Mouse (Mus musculus) cerebellum, adult 8-10 months (tissue): ENCODE results near the gene Tanc1.
"Not testable (repeated sequence)": the region's sequence is repeated elsewhere in the genome, so short reads cannot be mapped to it uniquely, and the experiment has no call there.

Experiments used
- DNase-seq: peaks from one replicate; pipeline ENCODE4 v3.0.0; 2022

Tanc1 gene

DNA sequence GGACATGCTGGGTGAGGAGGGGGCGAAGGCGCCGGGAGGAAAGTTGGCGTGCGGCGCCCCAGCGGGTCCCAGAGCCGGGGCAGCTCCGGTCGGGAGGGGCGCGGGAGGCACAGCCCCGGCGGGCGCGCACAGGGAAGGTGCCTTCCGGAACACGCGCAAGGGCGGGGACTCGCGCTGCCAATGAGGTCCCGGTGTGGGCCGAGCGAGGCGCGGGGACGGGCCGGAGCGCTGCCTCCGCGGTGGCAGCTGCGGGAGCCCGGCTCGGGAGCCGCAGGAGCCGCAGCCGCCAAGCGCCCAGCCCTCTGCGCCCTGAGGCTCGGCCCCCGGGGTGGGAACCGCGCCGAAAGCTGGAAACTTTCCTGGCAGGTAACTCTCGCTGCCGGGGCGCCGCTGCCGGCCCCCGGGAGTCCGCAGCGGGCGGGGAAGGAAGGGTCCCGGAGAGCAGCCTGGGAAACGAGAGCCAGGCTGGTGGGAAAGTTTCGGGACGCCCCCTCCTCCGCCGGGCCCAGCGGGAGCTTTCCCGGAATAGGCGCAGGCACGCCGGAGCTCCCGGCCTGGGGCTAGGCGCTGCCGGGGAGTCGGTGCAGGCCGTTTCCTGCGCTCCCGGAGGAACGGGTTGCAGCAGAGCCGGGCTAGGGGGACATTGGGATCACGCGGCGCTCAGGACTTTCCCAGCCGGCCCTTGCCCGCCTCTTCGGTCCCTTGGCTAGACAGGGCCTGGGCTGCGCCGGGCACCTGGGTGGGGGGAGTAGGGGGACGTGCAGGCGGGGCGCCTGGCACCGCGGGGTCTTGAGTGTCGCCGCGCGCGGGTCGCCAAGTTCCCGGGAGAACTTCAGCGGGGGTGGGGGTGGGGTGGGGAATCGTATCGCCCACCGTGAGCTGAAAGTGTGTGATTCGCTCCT lies at the start of gene Tanc1:
TSS of gene Tanc1 (plus strand) at position 212 of the 902 bp plus-strand sequence.
- DNase-seq, result peak; percentile 81

DNA sequence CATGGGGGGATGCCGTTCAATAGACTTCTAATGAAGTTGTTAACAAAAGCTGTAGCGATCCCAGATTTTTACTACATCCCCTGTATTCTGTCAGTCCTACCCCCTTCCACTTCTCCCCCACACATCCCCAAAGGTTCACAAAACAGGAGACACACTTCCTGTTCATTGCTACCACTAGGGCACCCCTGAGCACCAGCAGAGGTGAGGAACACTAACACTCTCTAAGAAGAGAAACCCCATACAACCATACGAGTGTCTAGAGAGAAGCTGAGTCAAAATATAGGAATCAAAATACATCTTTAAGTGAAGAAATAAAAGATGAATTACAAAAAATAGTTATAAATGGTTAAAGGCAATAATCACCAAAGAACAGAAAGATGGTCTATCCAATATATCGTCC lies 49.6 kb upstream of the Tanc1 start:
- DNase-seq, result no peak

DNA sequence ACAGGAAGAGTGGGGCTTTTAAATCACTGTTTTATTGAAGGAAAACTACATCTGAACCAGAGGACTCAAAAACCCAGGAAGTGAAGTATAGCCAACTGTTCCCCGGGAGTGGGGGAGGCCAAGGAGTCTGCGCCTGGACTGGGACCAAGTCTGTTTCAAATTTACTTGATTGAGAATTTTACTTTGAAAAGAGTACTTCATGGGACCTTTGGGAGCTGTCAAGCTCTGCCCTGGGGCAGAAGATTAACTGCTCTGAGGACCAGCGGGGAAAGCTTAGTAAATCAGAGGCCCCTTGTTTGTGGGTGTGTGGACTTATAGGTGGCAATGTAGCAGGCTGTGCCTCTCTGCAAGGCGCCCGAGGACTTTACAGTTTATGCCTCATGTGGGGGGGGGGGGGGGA lies 49.1 kb upstream of the Tanc1 start:
- no peak for DNase-seq

DNA sequence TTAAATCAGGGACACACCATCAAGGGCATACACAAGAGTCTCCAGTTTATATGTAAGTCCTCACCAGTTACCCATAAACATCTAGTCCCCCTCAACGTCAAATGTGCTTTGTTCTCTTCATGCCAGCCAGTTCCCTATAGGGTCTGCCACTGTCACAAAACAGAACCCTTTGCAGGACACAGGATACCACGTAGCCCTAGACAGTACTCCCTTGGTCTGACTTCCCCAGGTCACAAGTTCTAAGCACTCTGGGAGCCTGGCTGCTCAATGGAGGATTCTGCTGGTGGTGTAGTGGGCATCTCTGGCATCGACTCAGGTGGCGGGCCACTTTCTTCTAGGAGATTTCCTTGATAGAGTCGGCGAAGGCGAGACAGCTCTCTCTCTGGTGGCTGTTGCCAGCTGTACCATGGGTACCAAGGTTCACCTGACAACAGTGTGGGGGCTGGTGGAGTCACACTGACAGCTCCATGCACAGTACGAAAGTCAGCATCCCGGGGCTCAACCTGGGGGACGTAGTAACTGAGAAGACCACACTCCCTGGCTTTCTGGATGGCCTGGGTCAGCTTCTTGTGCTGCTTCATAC lies 47.7 kb upstream of the Tanc1 start:
- not testable (repeated sequence) for DNase-seq

DNA sequence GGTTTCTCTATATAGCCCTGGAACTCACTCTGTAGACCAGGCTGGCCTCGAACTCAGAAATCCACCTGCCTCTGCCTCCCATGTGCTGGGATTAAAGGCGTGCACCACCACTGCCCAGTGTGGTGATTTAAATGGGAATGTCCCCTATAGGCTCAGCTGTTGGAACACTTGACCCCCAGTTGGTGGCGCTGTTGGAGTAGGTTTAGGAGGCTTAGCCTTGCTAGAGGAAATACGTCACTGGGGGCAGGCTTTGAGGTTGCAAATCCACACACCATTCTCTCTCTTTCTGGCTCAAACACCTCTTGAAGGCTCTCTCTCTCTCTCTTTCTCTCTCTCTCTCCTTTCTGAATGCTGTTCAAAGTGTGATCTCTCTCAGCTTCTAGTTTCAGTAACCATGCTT lies 46.9 kb upstream of the Tanc1 start:
- DNase-seq, result no peak

DNA sequence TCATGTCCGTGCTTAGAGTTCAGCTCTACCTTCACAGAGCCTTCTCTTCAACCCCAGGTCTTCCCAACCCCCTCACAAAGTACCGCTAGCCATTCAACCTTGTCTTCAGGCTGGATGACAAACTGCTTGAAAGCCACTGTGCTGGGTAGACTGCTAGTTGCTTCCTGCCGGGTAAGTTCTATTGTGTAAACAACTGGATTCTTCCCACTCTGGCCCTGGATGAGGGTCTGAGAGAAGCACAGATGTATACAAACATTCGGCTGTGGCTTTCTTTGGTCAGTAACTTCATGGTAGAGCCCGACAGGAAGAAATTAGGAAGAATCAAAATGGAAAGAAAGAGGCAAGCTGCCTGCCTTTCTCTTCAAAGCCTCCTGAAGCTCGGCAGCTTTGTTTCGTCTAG lies 30.9 kb upstream of the Tanc1 start:
- no peak for DNase-seq

DNA sequence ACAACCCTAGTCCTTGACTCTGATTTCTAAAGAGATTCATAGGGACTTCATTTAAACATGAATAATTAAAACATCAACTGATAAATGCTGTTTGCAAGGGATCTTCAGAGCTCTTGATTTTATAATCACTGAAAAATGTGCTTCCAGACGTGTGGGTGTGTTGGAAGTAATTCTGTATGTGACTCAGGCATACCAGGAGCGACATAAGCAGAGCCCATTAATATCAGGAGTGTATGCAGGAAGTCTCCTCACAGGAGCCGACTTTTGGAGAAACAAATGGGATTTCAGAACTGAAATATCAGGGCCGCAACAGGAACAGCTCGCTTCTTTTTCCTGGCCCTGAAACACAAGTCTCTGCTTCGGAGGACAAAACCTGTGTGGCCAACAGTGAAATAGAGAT lies 27.9 kb upstream of the Tanc1 start:
- DNase-seq, result no peak

DNA sequence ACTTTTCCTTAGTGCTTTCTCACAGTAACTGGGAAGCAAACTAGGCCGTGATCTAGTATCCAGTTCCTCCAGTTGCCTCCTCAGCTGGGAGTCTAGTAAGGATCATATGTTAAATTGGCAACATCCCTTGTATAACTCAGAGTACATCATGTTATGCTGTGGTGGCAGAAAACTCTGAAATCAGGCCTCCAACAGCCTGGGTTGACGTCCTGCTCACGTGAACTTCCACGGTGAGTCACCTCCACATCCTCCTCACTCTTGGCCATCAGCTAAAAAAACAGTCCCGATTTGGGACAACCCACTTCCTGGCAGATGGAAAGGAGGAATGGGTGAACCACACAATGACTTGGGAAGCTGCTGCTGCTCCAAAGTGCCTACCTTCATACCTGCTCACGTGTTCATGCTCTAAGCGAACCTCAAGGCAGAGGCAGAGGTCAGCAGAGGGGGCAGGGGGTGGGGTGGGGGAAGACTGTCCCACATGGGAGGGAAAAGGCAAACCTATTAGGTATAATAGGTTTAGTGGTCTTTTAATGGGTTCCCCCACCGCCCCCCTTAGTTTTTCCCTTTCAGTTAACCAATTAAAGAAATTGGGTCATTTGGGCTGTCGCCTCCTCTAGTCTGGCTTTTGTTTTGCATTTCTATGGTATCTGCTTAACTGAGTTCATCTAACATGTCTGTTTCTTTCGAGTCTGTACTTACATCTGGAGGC lies 24.3 kb upstream of the Tanc1 start:
- DNase-seq, result no peak

DNA sequence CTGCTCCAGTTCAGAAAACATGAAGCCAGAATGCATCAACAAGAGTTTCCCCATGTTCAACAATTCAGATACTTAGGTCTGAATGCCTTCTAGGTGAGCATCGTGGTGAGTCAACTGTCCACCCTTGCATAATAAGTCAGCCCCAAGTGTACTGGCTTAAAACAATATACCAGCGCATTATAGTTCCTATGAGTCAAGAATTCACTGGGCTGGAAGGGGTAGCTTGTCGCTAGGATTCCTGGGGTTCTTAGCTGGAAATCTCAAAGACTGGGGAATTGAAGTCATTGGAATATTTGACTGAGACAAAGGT lies 23.8 kb upstream of the Tanc1 start:
- no peak for DNase-seq

DNA sequence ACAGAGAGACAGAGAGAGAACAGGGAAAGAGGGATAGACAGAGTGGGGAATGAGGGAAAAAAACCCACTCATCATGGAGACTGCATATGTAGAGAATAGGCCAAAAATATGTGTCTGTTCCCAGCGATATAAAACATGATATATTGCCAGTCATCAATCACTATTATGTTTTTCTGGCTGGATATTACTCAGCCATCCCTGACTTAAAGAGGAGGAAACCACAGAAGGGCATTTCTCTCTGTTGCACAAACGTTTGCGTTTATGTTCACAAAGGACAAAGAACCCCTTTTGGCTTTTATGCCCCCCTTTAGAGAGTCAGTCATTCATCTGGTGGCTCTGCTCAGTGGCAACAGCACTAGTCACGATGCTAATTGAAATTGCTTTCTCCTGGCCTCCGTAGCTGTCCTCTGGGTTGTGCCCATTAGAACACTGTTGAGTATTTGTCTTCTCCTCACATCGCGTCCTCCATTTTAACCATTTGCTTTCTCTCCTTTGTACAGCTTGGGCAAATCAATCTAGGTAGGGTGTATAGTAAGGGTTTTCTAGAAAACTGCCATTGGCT lies 18.4 kb upstream of the Tanc1 start:
- no peak for DNase-seq

DNA sequence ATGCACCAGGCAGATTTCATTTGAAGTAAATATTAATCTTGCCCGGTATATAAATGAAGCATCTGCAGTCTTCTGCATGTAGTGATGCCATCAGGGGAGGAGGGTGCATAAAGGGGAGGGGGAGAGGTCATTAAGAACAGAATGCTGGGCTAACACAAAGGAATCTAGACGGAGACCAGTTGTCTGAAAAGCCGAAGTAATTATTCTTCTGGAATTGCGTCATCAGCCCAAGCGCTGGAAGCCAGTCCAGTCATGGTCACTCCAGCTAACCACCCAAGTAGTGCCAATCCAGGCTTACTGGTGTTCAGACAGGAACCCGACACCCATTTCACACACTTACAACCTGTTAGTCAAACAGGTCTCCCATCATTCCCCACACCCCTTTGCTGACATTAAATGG lies 17.7 kb upstream of the Tanc1 start:
- no peak for DNase-seq

DNA sequence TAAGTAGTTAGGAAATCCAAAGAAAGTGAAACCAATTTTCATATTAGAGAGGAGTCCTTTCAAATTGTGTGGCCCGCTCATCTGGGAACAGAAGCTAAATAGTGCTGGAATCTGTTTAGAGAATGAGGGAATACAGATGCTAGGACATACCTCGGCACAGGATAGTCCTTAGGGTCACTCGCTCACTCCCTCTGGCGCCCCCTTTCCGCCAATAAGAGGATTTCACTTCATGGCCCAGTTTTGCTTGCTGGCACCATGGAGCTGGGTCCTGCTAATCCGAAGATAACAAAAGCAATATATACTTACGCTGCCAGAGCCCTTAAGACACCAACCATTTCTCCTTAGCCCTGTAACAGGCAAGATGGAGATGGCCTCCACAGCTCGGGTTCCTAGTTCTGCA lies 15.3 kb upstream of the Tanc1 start:
- no peak for DNase-seq

DNA sequence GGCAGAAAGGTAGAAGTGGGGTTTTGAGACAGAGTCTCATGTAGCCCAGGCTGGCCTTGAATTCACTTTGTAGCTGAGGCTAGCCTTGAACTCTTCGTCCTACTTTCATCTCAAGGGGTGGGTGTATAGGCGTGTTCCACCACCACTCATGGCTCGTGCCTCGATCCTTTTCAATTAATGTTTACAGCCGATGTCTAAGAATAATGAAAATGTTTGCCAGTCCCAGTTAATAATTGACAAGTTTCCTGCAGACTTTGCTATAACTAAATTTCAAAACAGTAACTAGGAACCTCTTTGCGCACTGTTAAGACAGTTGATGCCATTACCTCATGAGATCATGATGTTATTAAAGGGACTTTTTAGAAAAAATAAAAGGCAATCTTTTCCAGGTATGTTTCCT lies 13.6 kb upstream of the Tanc1 start:
- no peak for DNase-seq

DNA sequence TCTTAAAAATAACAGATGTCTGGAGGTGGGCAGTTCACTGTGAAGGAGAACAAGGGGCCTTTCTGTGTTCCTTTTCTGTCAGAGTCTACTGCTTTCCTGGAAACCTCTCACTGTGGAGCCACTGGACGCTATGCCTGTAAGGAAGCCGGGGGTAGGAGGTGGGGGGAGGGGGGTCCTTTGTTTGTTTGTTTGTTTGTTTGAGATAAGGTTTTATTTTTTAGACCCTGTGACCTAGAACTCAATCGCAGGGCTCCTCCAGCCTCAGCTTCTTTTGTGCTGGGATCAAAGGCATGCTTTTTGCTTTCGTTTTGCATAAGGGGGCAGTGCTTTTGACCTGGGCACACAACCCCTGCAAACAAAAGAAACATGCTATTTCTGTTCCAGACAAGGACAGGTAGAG lies 12.9 kb upstream of the Tanc1 start:
- DNase-seq, result no peak

DNA sequence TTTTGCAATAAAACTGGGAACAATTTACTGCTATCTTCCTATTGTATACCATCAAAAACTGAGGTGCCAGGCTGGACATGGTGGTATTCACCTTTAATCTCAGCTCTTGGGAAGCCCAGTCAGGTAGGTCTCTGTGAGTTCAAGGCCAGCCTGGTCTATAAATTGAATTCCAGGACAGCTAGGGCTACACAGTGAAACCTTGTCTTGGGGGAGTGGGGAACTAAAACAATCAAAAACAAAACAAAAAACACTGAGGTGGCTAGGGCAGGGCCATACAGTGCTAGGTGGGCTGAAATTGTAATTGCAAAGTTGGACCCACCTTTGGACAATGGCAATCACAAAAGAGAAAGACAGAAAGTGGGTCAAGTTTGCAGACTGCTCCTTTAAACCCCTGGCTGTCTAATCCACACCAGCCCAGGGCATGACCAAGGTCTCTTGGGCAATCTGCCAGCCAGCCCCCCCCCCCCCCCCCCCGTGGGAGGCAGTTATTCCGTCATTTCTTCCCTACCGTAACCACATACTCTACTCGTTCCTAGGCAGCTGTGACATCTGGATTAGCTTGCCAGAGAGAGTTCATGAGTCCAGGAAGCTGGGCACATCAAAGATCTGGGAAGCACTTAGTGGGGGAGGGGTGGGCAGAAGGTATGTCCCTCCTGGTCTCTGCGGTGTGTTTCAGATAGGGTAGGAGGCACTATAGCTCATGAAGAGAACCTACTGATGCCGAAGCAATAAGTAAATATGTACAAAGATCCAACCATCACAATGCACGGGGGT lies 12.3 kb upstream of the Tanc1 start:
- peak; percentile 24 for DNase-seq

DNA sequence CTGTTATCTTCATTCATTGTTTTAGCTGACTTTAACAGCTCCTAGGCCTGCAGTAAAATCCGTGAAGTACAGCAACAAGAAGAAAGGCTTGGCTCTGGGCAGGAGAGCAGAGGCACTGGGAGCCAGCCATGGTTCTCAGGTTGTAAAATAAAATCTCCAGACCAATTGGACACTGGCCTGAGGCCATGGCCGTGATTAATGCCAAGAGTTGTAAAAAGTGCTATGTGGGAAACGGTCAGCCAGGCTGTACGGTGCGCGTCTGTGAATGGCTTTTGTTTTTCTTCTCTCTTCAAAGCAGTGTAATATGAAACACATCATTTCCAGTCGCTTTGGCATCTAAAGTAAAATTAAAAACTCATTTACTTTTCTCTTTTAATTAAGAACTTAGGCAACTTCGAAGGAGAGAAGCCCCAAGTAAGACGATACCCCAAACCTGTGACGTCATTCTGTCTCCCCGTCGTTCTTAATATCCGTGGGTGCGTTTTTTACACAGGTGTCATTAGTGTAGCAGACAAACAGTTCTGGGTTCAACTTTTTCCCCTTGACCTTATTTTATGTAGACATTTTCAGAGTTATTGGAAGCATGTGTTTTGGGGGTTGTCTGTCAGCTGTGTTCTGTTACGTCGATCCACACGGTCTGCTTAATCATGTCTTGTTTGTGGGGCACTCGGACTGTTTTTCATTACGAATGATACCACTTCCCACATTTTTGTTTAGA lies 11.6 kb upstream of the Tanc1 start:
- peak; percentile 73 for DNase-seq

DNA sequence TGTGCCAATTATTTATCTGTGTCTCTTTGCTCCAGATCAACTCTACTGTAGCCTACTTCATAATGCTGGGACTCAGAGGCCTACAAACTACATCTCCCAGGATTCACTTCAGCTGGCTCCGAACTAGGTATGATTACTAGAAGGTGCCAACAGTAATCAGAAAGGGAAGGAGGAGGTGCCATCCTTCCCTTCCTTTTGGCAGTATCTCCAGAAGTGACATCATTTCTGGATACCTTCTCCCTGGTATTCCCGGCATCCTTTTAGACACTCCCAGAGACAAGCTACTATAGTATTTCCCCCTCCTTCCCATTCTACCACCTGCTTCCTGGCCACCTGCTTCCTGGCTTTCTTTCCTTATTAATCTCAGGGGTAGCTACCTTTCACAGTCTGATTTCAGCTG lies 10.9 kb upstream of the Tanc1 start:
- peak; percentile 80 for DNase-seq

DNA sequence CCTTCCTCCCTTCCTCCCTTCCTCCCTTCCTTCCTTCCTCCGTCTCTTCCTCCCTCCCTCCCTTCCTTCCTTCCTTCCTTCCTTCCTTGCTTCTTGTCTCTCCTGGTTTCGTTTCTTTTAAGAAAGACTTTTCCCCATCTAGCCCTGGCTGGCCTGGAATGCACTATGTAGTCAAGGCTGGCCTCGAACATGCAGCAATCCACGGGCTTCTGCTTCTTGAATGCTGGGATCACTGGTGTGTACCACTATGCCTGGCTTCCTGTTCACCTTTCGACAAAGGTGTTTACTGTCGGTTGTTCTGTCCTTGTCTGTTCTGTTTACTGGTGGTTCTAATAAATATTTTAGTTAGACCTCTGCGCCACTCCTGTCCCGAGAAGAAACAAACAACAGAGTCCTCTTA lies 10.4 kb upstream of the Tanc1 start:
- peak; percentile 38 for DNase-seq

DNA sequence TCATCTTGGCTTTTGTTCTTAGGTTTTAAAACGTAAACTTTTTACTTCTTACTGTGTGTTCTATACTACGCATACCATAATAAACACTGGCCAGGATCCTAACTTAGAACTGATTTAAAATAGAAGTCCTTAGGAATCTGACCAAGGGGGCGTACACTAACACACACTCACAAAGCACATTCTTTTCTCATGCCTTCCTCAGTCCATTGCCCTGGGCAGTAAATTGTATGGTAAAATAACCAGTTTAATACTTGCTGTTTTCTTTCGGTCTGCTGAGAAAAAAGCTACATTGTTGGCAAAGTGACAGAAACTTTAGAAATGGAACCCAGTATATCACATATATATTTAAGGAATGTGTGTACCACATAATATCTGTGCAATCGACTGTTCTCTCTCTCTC lies 2.9 kb upstream of the Tanc1 start:
- no peak for DNase-seq

DNA sequence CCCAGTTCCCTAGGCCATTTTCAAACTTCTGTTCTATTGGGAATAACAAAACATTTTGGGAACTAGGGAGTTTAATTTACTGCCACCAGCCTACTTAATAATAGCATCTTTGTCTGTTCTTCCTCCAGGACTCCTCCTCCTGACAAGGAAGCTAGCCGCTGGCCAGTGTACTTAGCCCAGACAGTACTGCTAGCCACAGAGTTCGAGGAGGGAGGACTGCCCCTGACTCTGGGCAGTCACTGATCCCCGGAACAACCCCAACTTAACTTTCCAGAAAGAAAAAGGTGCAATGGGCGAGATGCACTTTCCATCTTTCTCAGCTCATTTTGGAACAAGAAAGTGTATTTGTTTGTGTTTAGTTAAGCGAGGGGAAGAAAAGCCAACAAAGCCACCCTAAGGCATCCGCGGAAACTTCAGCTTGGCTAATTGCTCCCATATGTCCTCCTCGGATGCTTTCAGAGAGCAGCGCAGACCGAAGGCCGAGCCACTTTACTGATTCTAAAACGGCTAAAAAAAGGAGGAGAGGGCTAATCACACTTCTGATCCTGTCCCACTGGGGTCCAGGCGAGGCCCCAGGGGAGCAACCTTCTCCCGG lies 529 bp upstream of the Tanc1 start:
- DNase-seq, result no peak

DNA sequence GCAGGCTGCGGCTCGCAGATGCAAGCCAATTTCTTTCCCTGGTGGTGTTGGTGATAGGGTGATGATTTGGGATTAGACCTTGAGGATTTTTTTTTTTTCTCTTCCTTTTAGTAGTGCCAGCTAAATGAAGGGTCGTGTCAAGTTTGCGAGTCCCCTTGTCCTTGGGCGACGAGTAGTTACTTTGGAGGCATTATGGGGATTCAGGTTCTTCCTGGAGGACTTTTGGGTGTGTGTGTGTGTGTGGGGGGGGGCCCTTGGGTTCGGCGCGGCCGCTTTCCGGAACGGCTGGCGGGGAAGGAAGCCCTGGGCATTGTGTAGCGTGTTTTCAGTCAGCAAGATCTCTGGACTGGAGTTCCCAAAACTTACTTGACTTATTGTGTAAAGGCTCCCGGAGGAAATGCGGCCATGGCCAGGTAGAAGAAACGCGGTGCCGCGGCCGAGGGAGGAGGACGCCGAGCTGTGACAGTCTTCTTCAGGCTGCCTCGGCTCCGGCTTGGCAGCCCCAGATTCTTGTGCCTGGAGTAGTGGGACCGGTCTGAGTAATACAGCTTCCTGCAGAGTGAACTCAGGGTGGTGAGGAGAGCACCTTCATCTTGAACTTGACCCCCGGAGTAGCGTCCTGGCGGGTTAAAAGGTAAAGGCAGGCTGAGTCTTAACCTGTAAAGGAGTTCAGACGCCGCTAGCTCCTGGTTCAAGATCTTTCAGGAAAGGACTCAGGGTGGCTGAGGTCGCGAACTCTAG lies 1.1 kb downstream of the Tanc1 start:
- DNase-seq, result peak; percentile 41
